ENCODE assay signal across 8 mouse cellular contexts in genomic region chr1:64956479-64956961, GRCm38 (mm10). TPM values are rescaled to one million over a fixed set of nuclear protein-coding genes. Genes with fewer than 3 reads are reported as not detected.
DNase-seq lines count a peak whose midpoint lies in the region; ATAC-seq and TF ChIP-seq lines count a peak whose summit lies in the region.

Plekhm3 (minus strand) TSS chr1:64956824.

- ATAC-seq in heart, embryonic 12.5 days (ENCODE audit: insufficient number of reproducible peaks, low FRiP score): peak; percentile 93
- peak; percentile 96 for ATAC-seq in kidney, embryonic 16.5 days (ENCODE audit: low FRiP score, low TSS enrichment)

- H3K9ac ChIP-seq in heart, embryonic 12.5 days: peak within 1 kb of the TSS; percentile 85
- H3K9ac ChIP-seq in kidney, embryonic 16.5 days (replicated peaks; ENCODE audit: low read length): peak within 1 kb of the TSS; percentile 85

- H3K4me1 ChIP-seq in erythroblast, embryonic 14.5 days (ENCODE audit: control insufficient read depth): peaks cover 20% of the 10 kb centered on the region
- H3K4me1 ChIP-seq in heart, embryonic 12.5 days (replicated peaks): 0 out of 2 replicates have a peak, but pooled peaks cover 2% of the 10 kb centered on the region
- peaks cover 5% of the 10 kb centered on the region for H3K4me1 ChIP-seq in kidney, embryonic 16.5 days (ENCODE audit: insufficient read depth, low read length)

- under 1% methylated on average over 40 of the region's 43 CpGs for WGBS in heart, embryonic 12.5 days
- under 1% methylated on average over 42 of the region's 43 CpGs for WGBS in kidney, embryonic 16.5 days

- H3K27ac ChIP-seq in heart, embryonic 12.5 days (ENCODE audit: poor library complexity, severe bottlenecking): peak within 1 kb of the TSS; percentile 35; the same call in 1 of the 2 replicates
- H3K27ac ChIP-seq in kidney, embryonic 16.5 days (ENCODE audit: low read length): peak within 1 kb of the TSS; percentile 63

- peak within 1 kb of the TSS; percentile 68 for H3K4me2 ChIP-seq in heart, embryonic 12.5 days
- H3K4me2 ChIP-seq in kidney, embryonic 16.5 days (replicated peaks; ENCODE audit: low read depth, low read length): peak within 1 kb of the TSS; percentile 77

- H3K4me3 ChIP-seq in erythroblast, embryonic 14.5 days (replicated peaks): peak within 1 kb of the TSS; percentile 90
- H3K4me3 ChIP-seq in heart, embryonic 12.5 days: peak within 1 kb of the TSS; percentile 93
- peak within 1 kb of the TSS; percentile 97 for H3K4me3 ChIP-seq in kidney, embryonic 16.5 days (ENCODE audit: low read length)

- H3K9me3 ChIP-seq in erythroblast, embryonic 14.5 days (ENCODE audit: control insufficient read depth, low read length): no peaks in the 10 kb centered on the region
- H3K9me3 ChIP-seq in heart, embryonic 12.5 days (replicated peaks): peaks cover 5% of the 10 kb centered on the region
- peaks cover 4% of the 10 kb centered on the region for H3K9me3 ChIP-seq in kidney, embryonic 16.5 days (ENCODE audit: low read length)

- TF ChIP-seq CTCF in brain, embryonic 14.5 days (IDR thresholded peaks at IDR 0.05; ENCODE audit: borderline replicate concordance, extremely low read depth, insufficient read depth, insufficient read length): no peak

- TF ChIP-seq POLR2A in brain, embryonic 14.5 days (IDR thresholded peaks at IDR 0.05; ENCODE audit: borderline replicate concordance, extremely low read depth, insufficient read depth, insufficient read length, poor library complexity, severe bottlenecking): peak; percentile 60; the same call in 1 of the 2 replicates

- H3K27me3 ChIP-seq in erythroblast, embryonic 14.5 days (ENCODE audit: control insufficient read depth): no peaks in the 10 kb centered on the region
- H3K27me3 ChIP-seq in heart, embryonic 12.5 days (replicated peaks): no peaks in the 10 kb centered on the region
- no peaks in the 10 kb centered on the region for H3K27me3 ChIP-seq in kidney, embryonic 16.5 days (ENCODE audit: insufficient read depth, low read length)

- DNase-seq in CD4-positive helper T cell, adult 2 months (ENCODE audit: low read depth, low spot score): peak; percentile 69
- peak; percentile 93 for DNase-seq in brain, embryonic 14.5 days (ENCODE audit: low read depth)
- DNase-seq in liver: peak; percentile 85
- peak; percentile 41 to 45 for DNase-seq in monocyte, adult 2 months (ENCODE audit: low read depth in 1 of 2, low spot score in 2 of 2)
- DNase-seq in spleen, postnatal 14 days (ENCODE audit: low spot score in 2 of 2): peak; percentile 57 to 74

- no peaks in the 10 kb centered on the region for H3K36me3 ChIP-seq in erythroblast, embryonic 14.5 days (ENCODE audit: control insufficient read depth)
- no peaks in the 10 kb centered on the region for H3K36me3 ChIP-seq in heart, embryonic 12.5 days
- no peaks in the 10 kb centered on the region for H3K36me3 ChIP-seq in kidney, embryonic 16.5 days (ENCODE audit: insufficient read depth, low read length)

RNA-seq across cellular contexts. Expression of gene Plekhm3, which starts in this region (rescaled TPM):
- polyA plus RNA-seq in brain, embryonic 14.5 days (2012; rRNA removed): 5.3 and 7.4 TPM in 2 replicates
- 0.03 TPM in 2 replicates for polyA plus RNA-seq in erythroblast, embryonic 14.5 days (2012)
- polyA plus RNA-seq in heart, embryonic 12.5 days (2016; fragmentation: Nextera tagmentation; extraction: Ambion mirVana): 7.1 and 10.5 TPM in 2 replicates
- 5.0 and 9.1 TPM in 2 replicates for polyA plus RNA-seq in kidney, embryonic 16.5 days (2015; fragmentation: Nextera tagmentation; extraction: Ambion mirVana)

Comparison
In these comparisons a context has a peak if more than half of its experiments do, and no peak if none do; other contexts are left out.
1. Peak in every context shown above with its lines: DNase-seq, ATAC-seq, H3K4me3 ChIP-seq and H3K27ac ChIP-seq.
2. DNase-seq: peak in every context shown above with its lines; median percentile 93 in brain, embryonic 14.5 days; 85 in liver; 69 in CD4-positive helper T cell, adult 2 months; 66 in spleen, postnatal 14 days; 43 in monocyte, adult 2 months.